Mouse (Mus musculus): ENCODE measurements around the gene Tarbp1. TPM values are rescaled to one million over a fixed set of nuclear protein-coding genes. Genes with fewer than 3 reads are reported as not detected.
A peak's percentile ranks its signal among the peaks of the same experiment; 100 is the strongest.

Gene Tarbp1
- polyA plus RNA-seq, 1 experiment from 2014 or later, result 5.0 TPM

DNA sequence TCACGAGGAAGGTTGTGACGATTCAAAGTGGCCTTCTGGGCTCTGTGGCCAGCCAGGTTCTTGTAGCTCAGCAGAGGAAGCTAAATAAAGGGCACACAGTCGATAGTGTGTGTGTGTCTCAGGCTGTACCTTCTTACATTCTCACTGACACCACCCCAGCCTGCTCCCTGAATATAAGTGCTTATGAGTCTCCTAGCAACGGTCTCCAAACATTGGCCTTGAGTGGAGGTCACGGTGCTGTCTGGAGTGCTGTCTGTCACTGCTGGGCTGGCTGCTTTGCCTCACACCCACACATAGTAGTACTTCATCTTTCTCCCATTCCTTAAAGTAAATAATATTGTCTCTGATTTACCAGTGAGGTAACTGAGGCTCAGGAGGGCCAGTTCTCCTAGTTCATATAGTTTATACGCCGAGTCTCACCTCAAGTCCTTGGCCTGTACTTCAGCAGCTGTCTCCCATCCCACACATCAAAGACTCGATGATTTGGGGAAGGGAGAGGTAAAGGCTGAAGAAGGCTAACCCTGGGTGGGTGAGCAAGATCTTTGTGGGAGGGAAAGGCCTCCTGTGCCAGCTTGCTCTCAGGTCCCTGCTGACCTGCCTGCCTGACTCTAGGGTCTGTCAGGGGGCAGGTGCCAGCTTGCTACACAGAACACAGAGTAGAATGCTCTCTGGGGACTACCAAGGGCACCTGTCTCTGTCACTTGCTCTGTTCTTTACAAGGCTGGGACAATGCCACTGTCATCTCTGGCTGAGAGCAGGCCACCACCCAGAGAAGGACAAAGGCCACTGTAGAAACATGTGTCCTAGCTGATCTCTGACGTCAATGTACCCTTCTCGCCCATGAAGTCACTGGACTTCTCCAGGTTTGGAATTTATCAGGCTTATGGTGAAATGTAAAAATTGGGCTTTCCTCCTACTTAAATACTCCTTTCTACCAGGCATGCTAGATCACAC, 39.4 kb upstream of the Tarbp1 start:
- no peak for TF ChIP-seq CTCF (IDR thresholded peaks at IDR 0.05; ENCODE audit: low read depth)

GRCm38 (mm10) chr8:126510866-126511265, 36.0 kb upstream of the Tarbp1 start:
- DNase-seq, result no peak
- 78% methylated on average over 3 of the region's 3 CpGs for WGBS

More for the DNA sequence above, 39.4 kb upstream of the Tarbp1 start:
- H3K4me3 ChIP-seq (ENCODE audit: low read depth, low read length), result no peak overlapping the region
- 34% methylated on average over 10 of the region's 10 CpGs for WGBS
- H3K36me3 ChIP-seq (ENCODE audit: insufficient read depth), result no peaks in the 10 kb centered on the region
- H3K9me3 ChIP-seq (ENCODE audit: low read depth, low read length), result no peaks in the 10 kb centered on the region
- H3K9ac ChIP-seq, result no peak overlapping the region
- H3K4me1 ChIP-seq (ENCODE audit: insufficient read depth), result peaks cover 18% of the 10 kb centered on the region
- 0 out of 2 replicates have a peak overlapping the region, but pooled peaks have one; percentile 5 for H3K27ac ChIP-seq (ENCODE audit: low read depth)
- H3K27me3 ChIP-seq (ENCODE audit: insufficient read depth, low read length), result no peaks in the 10 kb centered on the region
- H3K4me2 ChIP-seq, result no peak overlapping the region
- ATAC-seq (ENCODE audit: insufficient read depth), result peak; percentile 56; the same call in 1 of the 2 replicates
- DNase-seq, result peak; percentile 67

DNA sequence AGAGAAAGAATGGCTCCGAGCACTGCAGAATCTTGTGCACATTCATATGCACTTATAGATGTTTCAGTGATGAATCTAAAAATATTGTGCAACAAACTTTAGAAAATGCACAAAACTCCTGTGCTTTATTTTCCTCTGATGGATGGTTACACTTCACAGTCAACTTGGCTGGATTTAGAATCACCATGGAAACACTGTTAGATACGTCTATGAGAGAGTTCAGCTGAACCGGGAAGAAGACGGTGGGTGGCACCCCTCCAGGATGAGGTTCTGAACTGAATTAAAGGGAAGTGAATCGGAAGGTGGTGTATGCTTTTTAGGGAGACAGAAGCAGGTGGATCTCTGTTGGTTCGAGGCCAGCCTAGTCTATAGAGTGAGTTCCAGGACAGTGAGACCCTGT, 34.8 kb upstream of the Tarbp1 start:
- WGBS, result 69% methylated on average over 6 of the region's 6 CpGs
- Histone ChIP-seq H3K9me3 (ENCODE audit: low read depth, low read length) (no peaks in the 10 kb centered on the region), H3K27ac (ENCODE audit: low read depth) (no peak overlapping the region), H3K27me3 (ENCODE audit: insufficient read depth, low read length) (no peaks in the 10 kb centered on the region), H3K4me3 (ENCODE audit: low read depth, low read length) (no peak overlapping the region), H3K9ac (no peak overlapping the region), H3K4me2 (no peak overlapping the region), H3K36me3 (ENCODE audit: insufficient read depth) (no peaks in the 10 kb centered on the region), H3K4me1 (ENCODE audit: insufficient read depth) (peaks cover 8% of the 10 kb centered on the region; the same call in 1 of the 2 replicates)
- no peak for TF ChIP-seq CTCF (IDR thresholded peaks at IDR 0.05; ENCODE audit: low read depth)
- ATAC-seq (ENCODE audit: insufficient read depth) (no peak), DNase-seq (no peak)

More at GRCm38 (mm10) chr8:126510866-126511265, 36.0 kb upstream of the Tarbp1 start:
- Histone ChIP-seq H3K4me1 (ENCODE audit: insufficient read depth) (peaks cover 8% of the 10 kb centered on the region; the same call in 1 of the 2 replicates), H3K4me3 (ENCODE audit: low read depth, low read length) (no peak overlapping the region), H3K9me3 (ENCODE audit: low read depth, low read length) (no peaks in the 10 kb centered on the region), H3K4me2 (no peak overlapping the region), H3K9ac (no peak overlapping the region), H3K27me3 (ENCODE audit: insufficient read depth, low read length) (no peaks in the 10 kb centered on the region), H3K27ac (ENCODE audit: low read depth) (no peak overlapping the region), H3K36me3 (ENCODE audit: insufficient read depth) (no peaks in the 10 kb centered on the region)
- no peak for TF ChIP-seq CTCF (IDR thresholded peaks at IDR 0.05; ENCODE audit: low read depth)
- no peak for ATAC-seq (ENCODE audit: insufficient read depth)

GRCm38 (mm10) chr8:126508871-126509586, 34.2 kb upstream of the Tarbp1 start:
- Histone ChIP-seq H3K4me2 (no peak overlapping the region), H3K27ac (ENCODE audit: low read depth) (no peak overlapping the region), H3K4me3 (ENCODE audit: low read depth, low read length) (no peak overlapping the region), H3K36me3 (ENCODE audit: insufficient read depth) (no peaks in the 10 kb centered on the region), H3K4me1 (ENCODE audit: insufficient read depth) (peaks cover 6% of the 10 kb centered on the region; the same call in 1 of the 2 replicates), H3K9ac (no peak overlapping the region), H3K9me3 (ENCODE audit: low read depth, low read length) (no peaks in the 10 kb centered on the region), H3K27me3 (ENCODE audit: insufficient read depth, low read length) (no peaks in the 10 kb centered on the region)
- WGBS, result 77% methylated on average over 8 of the region's 8 CpGs
- ATAC-seq (ENCODE audit: insufficient read depth) (no peak), DNase-seq (no peak)
- TF ChIP-seq CTCF (IDR thresholded peaks at IDR 0.05; ENCODE audit: low read depth), result 0 out of 2 replicates have a peak, but pooled peaks have one; percentile 17

DNA sequence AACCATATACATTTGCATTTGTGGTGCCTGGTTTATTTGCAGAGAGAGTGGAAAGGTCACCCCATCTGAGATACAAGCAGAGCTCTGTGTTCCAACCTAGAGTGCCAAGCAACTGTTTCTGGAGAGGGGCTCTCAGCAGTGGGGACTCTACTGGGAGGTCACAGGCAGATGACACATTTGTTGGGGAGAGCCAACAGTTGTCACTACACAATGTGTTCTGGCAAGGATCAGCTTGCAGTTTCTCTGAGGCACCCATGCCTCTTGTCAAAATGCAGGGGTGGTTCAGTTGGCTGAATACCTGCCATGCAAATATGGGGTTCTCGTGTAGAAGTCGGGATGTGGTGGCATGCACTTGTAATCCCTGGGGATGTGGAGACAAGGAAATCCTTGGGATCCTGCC, 33.4 kb upstream of the Tarbp1 start:
- no peak overlapping the region for H3K4me2 ChIP-seq
- TF ChIP-seq CTCF (IDR thresholded peaks at IDR 0.05; ENCODE audit: low read depth), result no peak
- no peaks in the 10 kb centered on the region for H3K4me1 ChIP-seq (ENCODE audit: insufficient read depth)
- no peak overlapping the region for H3K9ac ChIP-seq
- no peak overlapping the region for H3K4me3 ChIP-seq (ENCODE audit: low read depth, low read length)
- H3K36me3 ChIP-seq (ENCODE audit: insufficient read depth), result no peaks in the 10 kb centered on the region
- no peak overlapping the region for H3K27ac ChIP-seq (ENCODE audit: low read depth)
- DNase-seq (no peak), ATAC-seq (ENCODE audit: insufficient read depth) (no peak)
- WGBS, result 90% methylated on average over 2 of the region's 2 CpGs
- no peaks in the 10 kb centered on the region for H3K27me3 ChIP-seq (ENCODE audit: insufficient read depth, low read length)
- no peaks in the 10 kb centered on the region for H3K9me3 ChIP-seq (ENCODE audit: low read depth, low read length)

DNA sequence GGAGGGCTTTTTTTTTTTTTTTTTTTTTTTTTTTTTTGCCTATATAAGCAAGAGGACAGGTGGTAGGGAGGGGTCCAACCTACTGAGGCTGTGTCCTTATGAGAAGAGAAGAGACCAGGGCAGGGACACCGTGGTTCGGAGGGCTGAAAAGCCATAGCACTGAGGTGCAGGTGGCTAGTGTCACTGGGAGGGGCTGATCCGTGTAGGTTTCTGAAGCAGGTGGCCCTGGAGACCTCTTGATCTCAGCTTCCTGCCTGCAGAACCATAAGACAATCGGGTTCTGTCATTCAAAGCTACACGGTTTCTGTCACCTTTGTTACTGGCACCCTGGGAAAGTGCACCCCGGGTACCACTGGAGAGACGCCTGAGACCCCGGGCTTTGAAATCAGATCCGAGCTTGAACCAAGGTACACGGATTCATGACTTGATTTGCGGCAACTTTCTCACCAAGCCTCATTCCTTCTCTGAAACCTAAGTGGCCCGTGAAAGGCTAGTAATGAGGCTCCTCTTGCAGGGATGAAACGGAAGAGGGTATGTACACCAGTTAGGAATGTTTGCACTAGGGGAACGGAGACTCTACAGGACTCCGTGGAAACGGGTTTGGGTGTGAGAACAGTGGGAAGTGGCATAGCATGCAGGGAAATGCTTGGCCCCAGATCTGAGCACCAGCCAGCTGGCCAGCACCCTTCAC, 29.8 kb upstream of the Tarbp1 start:
- Histone ChIP-seq H3K4me1 (ENCODE audit: insufficient read depth) (no peaks in the 10 kb centered on the region), H3K4me2 (peak overlapping the region; percentile 11; the same call in 1 of the 2 replicates), H3K9me3 (ENCODE audit: low read depth, low read length) (no peaks in the 10 kb centered on the region), H3K9ac (no peak overlapping the region), H3K4me3 (ENCODE audit: low read depth, low read length) (no peak overlapping the region), H3K27me3 (ENCODE audit: insufficient read depth, low read length) (no peaks in the 10 kb centered on the region), H3K27ac (ENCODE audit: low read depth) (peak overlapping the region; percentile 74), H3K36me3 (ENCODE audit: insufficient read depth) (no peaks in the 10 kb centered on the region)
- ATAC-seq (ENCODE audit: insufficient read depth) (peak; percentile 62; the same call in 1 of the 2 replicates), DNase-seq (peak; percentile 52)
- TF ChIP-seq CTCF (IDR thresholded peaks at IDR 0.05; ENCODE audit: low read depth), result no peak
- WGBS, result 53% methylated on average over 16 of the region's 16 CpGs

Measured in lung, embryonic 14.5 days (tissue).